Mouse (Mus musculus) hindbrain, postnatal 0 days (tissue): Measurements from ENCODE around the gene Mfsd6. TPM values are rescaled to one million over a fixed set of nuclear protein-coding genes. Genes with fewer than 3 reads are reported as not detected.
"Not testable (repeated sequence)": the region's sequence is repeated elsewhere in the genome, so short reads cannot be mapped to it uniquely, and the experiment has no call there.

Experiments used
- ATAC-seq: fragments of 200-750 bp; cut with Nextera tagmentation; 2 replicates; pipeline ENCODE4 v1.8.0; 2017; ENCODE audit warnings: mild to moderate bottlenecking, moderate TSS enrichment, moderate library complexity
- DNase-seq: peaks from one replicate; pipeline ENCODE4 v3.0.0-alpha.2; 2015; ENCODE audit warnings: low spot score
- H3K27ac ChIP-seq: fragments of 300-500 bp; sonication (generic); 2 replicates; pipeline ENCODE4 v1.5.1; 2014; ENCODE audit warnings: mild to moderate bottlenecking
- H3K27me3 ChIP-seq: fragments of 300-500 bp; sonication (generic); 2 replicates; pipeline ENCODE4 v1.6.1; 2014; ENCODE audit warnings: low read length, mixed read lengths; ENCODE audit not compliant: insufficient read depth
- H3K36me3 ChIP-seq: fragments of 300-500 bp; sonication (generic); 2 replicates; pipeline ENCODE4 v1.6.1; 2014; ENCODE audit warnings: low read length, mixed read lengths; ENCODE audit not compliant: insufficient read depth
- H3K4me1 ChIP-seq: fragments of 300-500 bp; sonication (generic); 2 replicates; pipeline ENCODE4 v1.6.1; 2014; ENCODE audit warnings: antibody characterized with exemption, low read length, mixed read lengths; ENCODE audit not compliant: insufficient read depth
- H3K4me2 ChIP-seq: fragments of 300-500 bp; sonication (generic); 2 replicates; pipeline ENCODE4 v1.6.1; 2014; ENCODE audit warnings: low read depth, mild to moderate bottlenecking, low read length, moderate library complexity, mixed read lengths
- H3K4me3 ChIP-seq: fragments of 300-500 bp; sonication (generic); 2 replicates; pipeline ENCODE4 v1.5.1; 2014; ENCODE audit warnings: low read length
- H3K9ac ChIP-seq: fragments of 300-500 bp; sonication (generic); replicated peaks from 2 replicates; pipeline ENCODE4 v1.6.1; 2014; ENCODE audit warnings: mild to moderate bottlenecking, low read length, moderate library complexity, mixed read lengths
- H3K9me3 ChIP-seq: fragments of 300-500 bp; sonication (generic); 2 replicates; pipeline ENCODE4 v1.6.1; 2016; ENCODE audit warnings: low read length, mixed read lengths
- CTCF ChIP-seq: IDR thresholded peaks from 2 replicates; pipeline ENCODE4 v1.5.1; 2016; ENCODE audit warnings: antibody characterized with exemption, control low read depth, low read depth
- WGBS: fragments of 180-500 bp; shearing (Covaris S2); extraction: QIAGEN DNeasy Blood & Tissue Kit; methylation state at CpG from one replicate; pipeline ENCODE4 v1.1.7; 2014; 5-methylcytosine and 5-hydroxymethylcytosine counted together
- polyA plus RNA-seq: library from polyadenylated mRNA; unstranded; fragments of >200 nt; fragmentation: Nextera tagmentation; extraction: Ambion mirVana; gene quantifications from 2 replicates; pipeline ENCODE4 v1.2.1, GENCODE M21; 2015
- total RNA-seq: library from RNA; depleted of rRNA; stranded (reverse); fragments of >200 nt; gene quantifications from 2 replicates; pipeline ENCODE4 v1.2.3, GENCODE M21; 2014

The Mfsd6 gene
- total and polyA plus RNA-seq, 2 experiments from 2014 or later: 10.6 to 47.0 TPM

DNA sequence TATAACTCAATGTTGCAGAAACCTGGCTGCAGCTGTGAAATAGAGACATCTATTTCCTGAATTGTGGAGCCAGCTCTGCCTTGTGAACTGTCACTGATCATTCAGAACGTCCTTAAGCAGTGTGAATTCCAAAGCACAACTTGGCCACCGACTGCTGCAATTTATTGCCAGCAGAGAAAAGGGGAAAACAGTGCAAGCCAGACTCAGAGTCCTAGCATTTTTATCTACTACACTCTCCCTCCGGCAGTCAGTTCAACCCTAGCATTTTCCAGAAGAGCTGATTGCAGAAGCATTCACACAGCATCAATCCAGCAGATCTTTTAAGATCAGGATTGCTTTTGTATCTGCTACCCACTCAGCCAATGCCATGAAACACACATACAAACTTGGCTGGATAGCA lies 13.2 kb downstream of the Mfsd6 start:
- Histone ChIP-seq H3K27me3 (no peaks in the 10 kb centered on the region), H3K4me3 (no peak overlapping the region), H3K9me3 (no peaks in the 10 kb centered on the region), H3K27ac (no peak overlapping the region), H3K4me2 (no peak overlapping the region), H3K36me3 (peaks cover 2% of the 10 kb centered on the region; the same call in 1 of the 2 replicates), H3K4me1 (peaks cover 7% of the 10 kb centered on the region; the same call in 1 of the 2 replicates), H3K9ac (no peak overlapping the region)
- TF ChIP-seq CTCF: no peak
- no peak for DNase-seq
- no peak for ATAC-seq
- WGBS: 28% methylated on average over 3 of the region's 3 CpGs

DNA sequence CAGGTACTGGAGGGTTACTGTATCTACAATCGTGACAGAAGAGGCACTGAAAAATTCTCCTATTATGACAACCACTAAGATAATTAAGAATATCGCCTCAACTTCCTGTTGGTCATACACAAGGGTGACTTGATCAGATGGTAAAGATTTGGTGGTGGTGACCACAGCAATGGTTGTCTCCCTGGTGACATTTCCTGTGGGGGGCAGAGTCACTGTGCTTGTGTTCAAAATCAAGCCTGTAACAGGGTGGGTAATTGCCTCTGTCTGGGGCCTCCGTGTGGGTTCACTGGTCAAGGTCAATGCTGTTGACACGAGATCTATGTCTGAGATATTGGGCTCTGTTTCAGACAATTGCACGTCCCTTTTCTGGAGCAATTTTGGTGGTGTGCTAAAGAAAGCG lies 18.5 kb downstream of the Mfsd6 start:
- Histone ChIP-seq H3K36me3 (peaks cover 5% of the 10 kb centered on the region; the same call in 1 of the 2 replicates), H3K27ac (no peak overlapping the region), H3K9ac (no peak overlapping the region), H3K9me3 (no peaks in the 10 kb centered on the region), H3K4me3 (no peak overlapping the region), H3K4me2 (no peak overlapping the region), H3K27me3 (no peaks in the 10 kb centered on the region), H3K4me1 (peaks cover 7% of the 10 kb centered on the region; the same call in 1 of the 2 replicates)
- TF ChIP-seq CTCF: no peak
- ATAC-seq (no peak), DNase-seq (no peak)
- 81% methylated on average over 6 of the region's 6 CpGs for WGBS

DNA sequence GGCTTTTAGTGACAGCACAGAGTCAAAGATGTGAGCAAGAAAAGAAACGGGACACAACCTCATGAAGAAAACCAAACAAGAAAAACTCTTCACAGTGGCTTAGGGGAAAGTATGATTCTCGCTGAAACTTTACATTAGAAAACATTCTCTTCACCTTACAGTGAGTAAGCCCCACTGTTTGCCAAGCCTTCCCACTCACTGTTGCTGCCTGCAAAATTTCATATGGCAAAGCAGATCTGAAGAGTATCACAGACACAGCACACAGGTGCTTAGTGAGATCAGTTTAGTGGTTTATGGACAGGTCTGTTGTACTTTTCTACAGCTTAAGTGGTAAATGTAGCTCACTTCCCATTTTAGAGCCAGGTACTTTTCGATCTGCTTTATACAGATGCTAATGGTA lies 20.2 kb downstream of the Mfsd6 start:
- 90% methylated on average over 3 of the region's 3 CpGs for whole genome bisulfite sequencing
- no peak for TF ChIP-seq CTCF
- no peak overlapping the region for H3K4me2 ChIP-seq
- H3K27ac ChIP-seq: no peak overlapping the region
- H3K9me3 ChIP-seq: no peaks in the 10 kb centered on the region
- H3K9ac ChIP-seq: no peak overlapping the region
- DNase-seq: no peak
- H3K27me3 ChIP-seq: no peaks in the 10 kb centered on the region
- no peaks in the 10 kb centered on the region for H3K4me1 ChIP-seq
- no peak for ATAC-seq
- H3K36me3 ChIP-seq: peaks cover 5% of the 10 kb centered on the region; the same call in 1 of the 2 replicates
- no peak overlapping the region for H3K4me3 ChIP-seq

DNA sequence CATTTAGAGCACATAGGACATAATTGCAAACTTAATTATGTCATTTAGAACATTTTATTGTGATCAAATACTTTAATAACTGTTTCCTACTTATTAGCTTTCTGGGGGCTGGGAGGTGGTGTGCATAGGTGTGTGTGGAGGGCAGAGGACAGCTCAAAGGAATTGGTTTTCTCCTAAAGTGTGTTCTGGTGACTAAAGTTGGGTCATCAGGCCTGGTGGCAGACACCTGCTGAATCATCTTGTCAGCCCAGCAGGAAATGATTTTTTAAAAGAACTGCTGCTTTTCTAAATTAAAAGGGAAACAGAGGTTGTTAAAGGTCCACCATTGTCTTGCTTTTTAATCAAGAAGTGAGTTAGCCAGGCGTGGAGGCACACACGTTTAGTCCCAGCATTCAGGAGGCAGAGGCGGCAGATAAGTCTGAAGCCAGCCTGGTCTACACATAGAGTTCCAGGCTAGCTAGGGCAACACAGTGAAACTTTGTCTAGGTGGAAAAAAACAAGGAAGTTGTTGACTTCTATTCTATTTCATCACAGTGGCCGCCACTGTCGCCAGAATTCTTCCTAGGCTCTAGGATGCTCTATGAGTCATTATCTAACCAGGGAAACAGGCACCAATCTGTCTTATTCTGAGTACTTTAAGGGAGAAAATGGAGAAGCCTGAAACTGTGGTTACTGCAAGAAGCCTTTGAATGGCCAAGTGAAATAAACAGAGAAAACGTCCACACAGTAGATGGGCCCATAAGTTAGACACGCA lies 24.3 kb downstream of the Mfsd6 start:
- H3K27ac ChIP-seq: no peak overlapping the region
- DNase-seq (no peak), ATAC-seq (no peak)
- no peaks in the 10 kb centered on the region for H3K9me3 ChIP-seq
- 84% methylated on average over 7 of the region's 7 CpGs for WGBS
- H3K4me3 ChIP-seq: no peak overlapping the region
- H3K9ac ChIP-seq: no peak overlapping the region
- H3K27me3 ChIP-seq: no peaks in the 10 kb centered on the region
- H3K36me3 ChIP-seq: no peaks in the 10 kb centered on the region
- H3K4me2 ChIP-seq: no peak overlapping the region
- no peak for TF ChIP-seq CTCF
- H3K4me1 ChIP-seq: no peaks in the 10 kb centered on the region

DNA sequence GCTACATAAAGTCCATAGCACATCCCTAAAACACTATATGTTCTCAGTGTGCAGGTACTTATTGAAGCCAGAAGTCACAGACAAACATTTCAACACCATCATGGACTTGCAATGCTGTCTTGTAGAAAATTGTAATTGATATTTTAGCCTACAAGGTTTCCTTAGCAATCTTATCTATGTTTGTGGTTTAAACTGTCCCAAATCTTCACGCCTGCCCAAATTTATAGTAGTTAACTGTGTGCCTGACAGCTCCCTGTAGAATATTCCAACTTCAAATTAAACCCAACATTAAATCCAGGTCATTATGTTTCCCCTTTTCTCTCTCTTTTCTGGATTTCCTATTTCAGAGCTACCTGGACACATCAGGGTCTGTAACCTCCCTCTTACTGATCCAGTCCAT lies 25.3 kb downstream of the Mfsd6 start:
- WGBS: 86% methylated on average over 1 of the region's 1 CpGs
- Histone ChIP-seq H3K27ac (no peak overlapping the region), H3K9me3 (no peaks in the 10 kb centered on the region), H3K4me1 (no peaks in the 10 kb centered on the region), H3K4me2 (no peak overlapping the region), H3K4me3 (no peak overlapping the region), H3K36me3 (no peaks in the 10 kb centered on the region), H3K9ac (no peak overlapping the region), H3K27me3 (no peaks in the 10 kb centered on the region)
- ATAC-seq (no peak), DNase-seq (no peak)
- no peak for TF ChIP-seq CTCF

DNA sequence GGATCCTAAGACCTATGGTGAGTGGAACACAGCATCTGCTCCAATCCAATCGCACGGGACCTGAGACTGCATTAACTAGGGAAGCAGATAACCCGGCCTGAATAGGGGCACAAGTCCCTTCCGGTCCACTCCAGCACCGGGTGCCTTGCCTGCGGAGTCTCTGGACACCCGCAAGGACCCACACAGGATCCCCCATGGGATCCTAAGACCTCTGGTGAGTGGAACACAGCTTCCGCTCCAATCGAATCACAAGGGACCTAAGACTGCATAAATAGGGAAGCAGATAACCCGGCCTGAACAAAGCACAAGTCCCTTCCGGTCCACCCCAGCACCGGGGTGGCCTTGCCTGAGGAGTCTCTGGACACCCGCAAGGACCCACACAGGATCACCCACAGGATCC lies 32.8 kb downstream of the Mfsd6 start:
- H3K9ac ChIP-seq, H3K4me1 ChIP-seq, H3K4me3 ChIP-seq, H3K27ac ChIP-seq, H3K9me3 ChIP-seq, H3K4me2 ChIP-seq, H3K27me3 ChIP-seq, DNase-seq, ATAC-seq, H3K36me3 ChIP-seq: not testable (repeated sequence)
- 93% methylated on average over 13 of the region's 13 CpGs for WGBS

DNA sequence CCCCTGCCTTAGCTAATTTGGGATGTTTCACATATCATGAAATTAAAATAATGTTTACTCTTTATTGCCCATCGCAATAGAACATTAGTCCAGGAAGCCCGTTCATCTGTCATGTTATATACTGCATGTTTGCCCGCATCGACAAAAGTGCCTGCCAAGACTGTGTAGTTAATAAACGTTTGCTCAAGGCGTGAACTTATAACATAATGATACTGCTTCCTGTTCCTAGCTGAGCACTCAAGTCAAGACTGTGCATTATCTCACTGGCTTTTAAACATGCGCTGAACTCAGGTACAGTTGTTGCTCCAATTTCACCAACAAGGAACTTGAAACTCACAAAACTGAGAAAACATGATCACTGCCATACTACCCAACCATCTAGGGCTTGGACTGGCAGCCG lies 39.6 kb downstream of the Mfsd6 start:
- no peak for DNase-seq
- ATAC-seq: no peak
- Histone ChIP-seq H3K27ac (no peak overlapping the region), H3K4me2 (no peak overlapping the region), H3K4me1 (no peaks in the 10 kb centered on the region), H3K9me3 (no peaks in the 10 kb centered on the region), H3K9ac (no peak overlapping the region), H3K36me3 (no peaks in the 10 kb centered on the region), H3K4me3 (no peak overlapping the region), H3K27me3 (no peaks in the 10 kb centered on the region)
- no peak for TF ChIP-seq CTCF
- 87% methylated on average over 8 of the region's 8 CpGs for WGBS
